Mouse (Mus musculus) cerebral cortex, adult 2 months (tissue): ENCODE data around the gene Rdx.

Experiments used
- WGBS: fragments of 180-500 bp; shearing (Covaris S2); methylation state at CpG from one replicate; pipeline ENCODE4 v1.1.7; 2018; 5-methylcytosine and 5-hydroxymethylcytosine counted together

Gene Rdx

DNA sequence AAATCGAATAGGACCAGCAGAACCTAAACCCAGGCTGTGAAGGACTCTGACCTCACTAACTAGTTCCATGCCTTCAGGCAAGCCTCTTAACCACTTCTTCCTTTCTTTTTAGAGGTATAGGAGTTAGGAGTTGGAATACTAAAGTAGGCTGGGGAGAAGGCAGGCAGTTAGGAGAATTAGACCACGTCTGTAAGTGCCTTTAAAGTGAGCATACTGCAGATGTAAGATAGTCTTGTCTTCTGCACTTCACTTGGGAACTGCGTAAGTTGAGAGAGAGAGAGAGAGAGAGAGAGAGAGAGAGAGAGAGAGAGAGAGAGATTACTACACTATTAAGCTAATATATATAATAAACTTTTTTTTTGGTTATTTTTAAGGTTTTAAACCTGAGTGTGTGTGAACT lies 8.3 kb downstream of the Rdx start:
- WGBS = 80% methylated on average over 3 of the region's 3 CpGs

GRCm38 (mm10) chr9:52059788-52060187 lies 12.8 kb downstream of the Rdx start:
- 21% methylated on average over 2 of the region's 2 CpGs for WGBS

GRCm38 (mm10) chr9:52070052-52070451 lies 23.1 kb downstream of the Rdx start:
- WGBS = 91% methylated on average over 2 of the region's 2 CpGs

GRCm38 (mm10) chr9:52076089-52076488 lies 29.1 kb downstream of the Rdx start:
- 92% methylated on average over 2 of the region's 2 CpGs for WGBS

DNA sequence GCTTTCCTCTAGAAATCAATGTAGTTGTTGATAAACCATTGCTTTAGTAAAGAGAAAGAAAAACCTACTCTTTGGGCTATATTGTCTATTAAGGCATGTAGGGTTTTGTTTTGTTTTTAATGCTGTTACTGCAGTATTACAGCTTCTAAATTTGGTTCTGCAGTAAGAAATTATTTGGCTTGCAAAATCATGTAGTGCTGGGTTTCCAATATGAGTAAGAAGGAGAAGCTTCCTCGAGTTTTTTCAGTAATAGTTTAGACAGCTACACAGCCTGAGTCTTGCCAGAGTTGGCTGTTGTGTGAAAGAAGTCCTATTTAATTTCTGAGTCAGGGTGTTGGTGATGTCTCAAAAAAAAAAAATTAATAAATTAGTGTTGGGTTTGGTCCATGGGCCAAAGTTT lies 30.7 kb downstream of the Rdx start:
- WGBS = 44% methylated on average over 1 of the region's 1 CpGs

GRCm38 (mm10) chr9:52081979-52082378 lies 35.0 kb downstream of the Rdx start:
- 85% methylated on average over 2 of the region's 2 CpGs for WGBS

DNA sequence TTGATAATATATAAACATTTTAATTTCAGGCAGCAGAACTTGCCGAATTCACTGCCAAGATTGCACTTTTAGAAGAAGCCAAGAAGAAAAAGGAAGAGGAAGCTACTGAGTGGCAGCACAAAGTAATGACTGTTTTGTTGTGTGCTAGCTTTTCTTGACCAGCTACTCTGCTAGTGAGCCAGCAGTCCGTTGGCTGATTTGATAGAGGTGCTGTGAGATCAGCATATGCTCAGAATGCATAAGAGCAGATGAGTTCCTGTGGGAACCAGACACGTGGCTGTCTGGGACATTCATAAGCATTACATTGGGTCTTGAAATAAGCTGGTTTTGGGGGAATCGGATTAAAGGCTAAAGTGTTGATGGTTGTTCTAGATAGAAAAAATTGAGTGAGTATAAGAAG lies 35.4 kb downstream of the Rdx start:
- WGBS = 65% methylated on average over 4 of the region's 4 CpGs

DNA sequence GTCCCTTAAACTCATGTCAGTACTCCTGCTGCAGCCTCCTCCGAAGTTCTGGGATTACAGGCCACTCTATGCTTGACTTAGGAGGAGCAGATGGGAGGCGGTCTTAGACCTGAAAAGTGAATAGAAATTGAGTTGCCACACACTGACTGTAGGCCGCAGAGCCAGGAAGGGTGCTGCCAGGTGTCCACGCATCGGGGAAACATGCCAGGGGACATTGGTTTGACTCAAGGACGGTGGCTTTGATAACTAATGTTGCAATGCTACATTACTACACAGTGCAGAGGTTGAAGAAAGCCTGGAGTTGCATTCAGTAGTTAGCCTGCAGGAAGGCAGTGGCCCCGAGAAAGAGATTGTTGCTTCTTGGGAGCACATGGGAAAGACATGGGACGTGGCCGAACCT lies 44.8 kb downstream of the Rdx start:
- 91% methylated on average over 9 of the region's 9 CpGs for WGBS

- WGBS = 89% methylated on average over 5 of the region's 5 CpGs
Measured at GRCm38 (mm10) chr9:52092311-52092710, 45.3 kb downstream of the Rdx start.

DNA sequence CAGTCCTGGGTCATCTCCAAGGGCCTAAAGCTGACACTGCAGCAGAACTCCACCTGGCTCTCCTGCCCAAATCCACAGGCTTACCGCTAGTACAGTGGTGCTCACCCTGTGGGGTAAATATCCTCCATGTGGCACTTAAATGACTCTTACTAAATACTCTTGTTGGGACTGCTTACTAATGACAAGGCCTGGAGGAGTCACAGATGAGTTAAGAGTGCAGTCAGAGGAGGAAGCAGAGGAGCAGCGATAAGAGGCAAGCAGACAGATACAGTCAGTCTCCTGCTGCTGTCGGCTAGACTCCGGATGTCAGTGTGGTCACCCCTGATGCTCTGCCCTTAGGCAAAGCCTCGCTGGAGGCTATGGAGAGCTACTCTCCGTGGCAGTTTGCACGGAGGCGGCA lies 46.1 kb downstream of the Rdx start:
- 75% methylated on average over 8 of the region's 8 CpGs for WGBS

- WGBS = 91% methylated on average over 5 of the region's 5 CpGs
Measured at GRCm38 (mm10) chr9:52094016-52094415, 47.0 kb downstream of the Rdx start.

DNA sequence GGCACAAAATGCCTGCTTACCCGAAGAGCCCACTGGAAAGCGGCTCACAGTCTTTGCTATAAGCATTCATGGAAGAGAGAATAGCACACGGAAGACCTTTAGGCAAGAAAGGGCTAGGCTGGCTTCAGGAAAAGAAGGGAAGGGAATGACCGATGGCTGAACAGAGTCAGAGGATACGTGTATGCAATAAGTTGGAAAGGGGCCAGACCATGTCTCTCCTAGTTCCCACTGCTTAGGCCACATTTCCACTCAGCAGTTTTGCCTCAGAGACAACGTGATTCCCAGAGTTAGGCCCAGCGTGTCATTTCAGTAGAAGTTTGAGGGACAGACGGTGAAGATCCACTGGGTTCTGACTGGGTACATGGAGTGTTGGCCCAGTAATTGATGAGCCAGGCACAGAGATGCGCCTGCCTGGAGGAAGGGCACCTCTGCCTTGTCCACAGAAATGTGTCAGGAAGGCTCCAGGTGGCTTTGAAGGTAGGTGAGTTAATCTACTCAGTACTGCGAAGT lies 47.6 kb downstream of the Rdx start:
- WGBS = 84% methylated on average over 10 of the region's 10 CpGs

DNA sequence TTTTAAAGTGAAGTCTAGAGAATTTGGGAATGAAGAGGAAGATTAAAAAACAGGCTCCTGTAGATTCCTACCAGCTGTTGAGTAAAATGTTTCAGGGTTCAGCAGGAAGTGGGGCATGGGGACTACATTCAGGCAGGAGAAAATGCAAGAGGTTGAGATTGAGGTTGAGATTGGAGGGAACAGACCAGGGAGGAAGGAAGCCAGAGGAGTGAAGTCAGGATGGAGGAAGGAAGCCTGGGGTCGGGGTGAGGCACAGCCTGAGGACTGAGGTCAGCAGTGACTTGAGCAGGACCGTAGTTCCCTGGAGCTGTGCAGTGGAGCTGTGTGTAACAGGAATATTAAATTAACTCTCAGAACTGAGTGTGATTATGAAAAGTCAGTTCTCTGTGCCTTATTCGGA lies 48.7 kb downstream of the Rdx start:
- WGBS = 73% methylated on average over 3 of the region's 3 CpGs

GRCm38 (mm10) chr9:52097386-52097785 lies 50.4 kb downstream of the Rdx start:
- whole genome bisulfite sequencing = 77% methylated on average over 1 of the region's 1 CpGs

DNA sequence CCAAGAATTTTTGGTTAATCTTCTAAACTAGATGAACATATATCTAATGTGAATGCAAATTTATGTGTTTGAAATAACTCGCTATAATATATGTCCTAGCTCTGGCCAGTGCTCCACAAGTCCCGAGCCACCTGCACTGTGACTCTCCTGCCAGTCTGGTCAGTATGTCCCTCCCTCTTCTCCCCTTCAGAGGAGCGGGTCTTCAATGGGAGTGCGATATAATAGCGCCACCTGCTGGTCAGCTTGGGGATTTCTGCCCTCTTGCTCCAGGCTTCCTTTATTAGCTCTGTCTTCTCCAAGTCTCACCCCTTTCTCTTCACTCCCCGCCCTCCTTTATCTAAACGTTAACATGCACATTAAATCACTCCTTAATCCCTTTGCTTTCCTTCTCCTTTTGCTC lies 51.6 kb downstream of the Rdx start:
- WGBS = 6% methylated on average over 7 of the region's 7 CpGs

- 93% methylated on average over 14 of the region's 14 CpGs for WGBS
Measured at GRCm38 (mm10) chr9:52100426-52100825, 53.5 kb downstream of the Rdx start.

GRCm38 (mm10) chr9:52102060-52102844 lies 55.3 kb downstream of the Rdx start:
- 78% methylated on average over 13 of the region's 13 CpGs for WGBS

- 86% methylated on average over 9 of the region's 9 CpGs for WGBS
Measured at GRCm38 (mm10) chr9:52103448-52104224, 56.7 kb downstream of the Rdx start.

GRCm38 (mm10) chr9:52104225-52104615 lies 57.2 kb downstream of the Rdx start:
- WGBS = 84% methylated on average over 8 of the region's 8 CpGs

DNA sequence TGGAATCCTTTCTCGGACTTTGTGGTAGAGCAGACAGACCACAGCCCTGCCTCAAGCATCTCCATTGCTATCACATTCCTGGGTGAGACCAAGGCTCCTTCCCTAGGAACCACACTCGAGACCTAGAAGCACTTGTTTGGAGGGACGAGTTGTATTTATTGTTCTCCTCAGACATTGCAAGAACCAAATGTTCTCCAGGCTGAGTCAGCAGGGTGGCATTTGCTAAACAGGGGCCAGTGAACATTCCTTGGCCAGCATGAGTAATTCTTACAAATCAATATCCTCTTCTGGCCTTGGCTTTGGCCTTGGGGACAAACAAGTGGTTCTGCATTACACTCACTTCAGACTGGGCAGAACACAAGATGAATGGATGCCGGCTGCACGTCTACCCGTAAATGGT lies 58.5 kb downstream of the Rdx start:
- WGBS = 67% methylated on average over 6 of the region's 6 CpGs

DNA sequence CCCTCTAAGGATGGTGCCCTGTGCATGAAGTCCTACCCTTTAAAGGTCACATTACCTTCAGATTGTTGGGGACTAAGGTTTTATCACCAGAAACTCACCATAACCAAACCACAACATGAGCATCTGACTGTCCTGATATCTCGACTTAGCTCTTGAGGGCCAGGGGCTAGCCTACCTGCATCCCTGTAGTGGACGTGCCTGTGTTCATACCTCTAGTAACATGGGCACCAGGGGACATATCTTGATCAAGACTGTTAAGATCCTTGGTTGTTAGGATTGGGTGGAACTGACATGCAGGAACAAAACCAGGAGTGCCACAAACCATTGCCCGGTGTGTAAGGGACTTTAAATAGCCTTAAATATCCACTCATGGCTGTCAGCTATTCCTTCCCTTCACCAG lies 60.2 kb downstream of the Rdx start:
- 96% methylated on average over 3 of the region's 3 CpGs for WGBS

DNA sequence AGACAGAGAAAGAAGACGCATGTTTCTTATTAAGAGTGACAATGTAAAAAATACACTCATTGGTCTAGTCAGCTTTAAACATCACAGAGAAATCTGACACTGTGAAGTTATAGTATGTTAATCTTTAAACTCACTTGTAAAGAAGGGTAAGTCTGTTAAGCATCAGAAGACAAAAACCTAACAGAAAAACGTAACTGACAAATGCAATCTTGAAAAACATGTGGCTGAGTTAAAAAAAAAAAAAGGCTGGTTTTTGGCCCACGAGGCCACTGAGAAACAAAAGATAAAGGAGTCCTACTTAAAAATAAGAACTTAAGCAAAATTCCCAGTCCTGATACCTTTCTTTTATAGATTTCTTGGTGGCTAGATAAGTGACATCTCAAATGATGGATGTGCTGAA lies 63.8 kb downstream of the Rdx start:
- WGBS = 83% methylated on average over 3 of the region's 3 CpGs

- 92% methylated on average over 5 of the region's 5 CpGs for WGBS
Measured at GRCm38 (mm10) chr9:52113091-52113490, 66.1 kb downstream of the Rdx start.
